Mouse (Mus musculus) T-helper 1 cell (primary cell): ENCODE data around the gene Tubgcp2.

ENCODE experiments used
- in situ Hi-C: fragments of 300-600 bp; cut with MboI, MseI; formaldehyde crosslinking; loops from one replicate; pipeline ENCODE4 v1.15.1; 2025; ENCODE audit warnings: high pct_unique_total_duplicates

Gene Tubgcp2

GRCm38 (mm10) chr7:140036281-140037170, at the start of gene Tubgcp2, which contains the start of gene Zfp511:
Gene Tubgcp2 (minus strand): TSS chr7:140036669.
Gene Zfp511 (plus strand): TSS chr7:140036391.
- in situ Hi-C loops: no loop called here

- in situ Hi-C loops: loop anchor here (10.0 kb wide), 1 partner anchor 53 kb away; the partner anchor contains the start of gene Mtg1
Measured at GRCm38 (mm10) chr7:140082242-140082678, 45.8 kb upstream of the Tubgcp2 start, which contains the start of gene Caly. Gene Caly (minus strand): TSS chr7:140082548.

- in situ Hi-C loops: loop anchor here (10.0 kb wide), 1 partner anchor 53 kb away; the partner anchor contains the start of gene Mtg1
Measured at GRCm38 (mm10) chr7:140081408-140082241, 45.2 kb upstream of the Tubgcp2 start.

- in situ Hi-C loops: loop anchor here (10.0 kb wide), 1 partner anchor 54 kb away; the partner anchor contains the start of gene Mtg1
Measured at GRCm38 (mm10) chr7:140080503-140081156, 44.2 kb upstream of the Tubgcp2 start.

DNA sequence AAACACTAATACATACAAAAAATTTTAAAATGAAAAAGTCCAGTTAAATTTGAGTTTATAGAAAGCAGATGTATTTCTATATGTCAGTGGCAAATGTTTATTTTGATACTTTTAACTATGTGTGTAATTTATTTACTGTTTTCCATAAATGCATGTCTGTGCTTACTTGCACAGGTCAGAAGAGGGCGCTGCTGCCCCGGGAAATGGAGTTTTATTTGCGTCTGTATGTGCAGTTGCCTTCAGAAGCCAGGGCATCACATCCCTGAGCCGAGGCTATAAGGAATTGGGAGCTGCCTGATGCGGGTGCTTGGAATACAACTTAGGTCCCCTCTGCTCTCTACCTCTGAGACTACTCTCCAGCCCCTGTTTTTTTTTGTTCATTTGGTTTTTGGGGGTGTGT, 42.2 kb upstream of the Tubgcp2 start:
- in situ Hi-C loops: loop anchor here (10.0 kb wide), 1 partner anchor 716 kb away; no protein-coding TSS in a partner anchor

- in situ Hi-C loops: loop anchor here (10.0 kb wide), 1 partner anchor 717 kb away; no protein-coding TSS in a partner anchor
Measured at GRCm38 (mm10) chr7:140077698-140078097, 41.2 kb upstream of the Tubgcp2 start.

DNA sequence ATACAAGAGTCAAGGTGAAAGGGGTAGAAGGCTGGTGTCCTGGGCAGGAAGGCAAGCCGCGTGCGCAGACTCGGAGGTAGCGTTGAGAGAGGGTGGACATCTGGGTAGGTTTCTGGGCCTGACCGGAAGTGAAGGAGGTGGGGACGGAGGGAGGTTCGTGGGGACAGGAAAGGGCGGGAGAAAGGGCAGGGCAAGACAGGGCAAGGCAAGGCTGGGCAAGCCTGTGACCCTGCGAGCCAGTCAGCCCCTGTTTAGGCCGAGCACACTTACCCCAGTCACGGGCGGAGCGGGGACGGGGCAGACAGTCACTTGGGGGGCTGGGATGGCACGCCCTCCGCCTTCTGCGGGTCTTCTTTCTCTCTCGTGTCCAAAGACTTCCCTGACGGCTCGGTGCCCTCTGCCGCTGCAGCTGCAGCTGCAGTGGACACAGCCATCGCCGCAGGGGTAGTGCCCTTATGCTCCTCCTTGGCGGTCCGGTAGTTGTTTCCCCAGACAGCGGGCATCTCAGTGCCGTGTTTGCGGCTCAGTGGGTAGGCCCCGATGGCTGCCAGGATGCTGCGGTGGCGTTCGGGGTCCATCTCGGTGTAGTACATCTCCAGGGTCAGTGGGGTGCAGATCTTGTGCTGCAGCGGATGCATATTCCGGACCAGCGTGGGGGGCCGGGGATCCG, 33.7 kb upstream of the Tubgcp2 start:
- in situ Hi-C loops: loop anchor here (10.0 kb wide), 1 partner anchor 725 kb away; no protein-coding TSS in a partner anchor

- in situ Hi-C loops: loop anchor here (10.0 kb wide), 2 partner anchors 93 to 163 kb away; partner anchors contain the start of gene 6430531B16Rik
Measured at GRCm38 (mm10) chr7:140067397-140067796, 30.9 kb upstream of the Tubgcp2 start.

DNA sequence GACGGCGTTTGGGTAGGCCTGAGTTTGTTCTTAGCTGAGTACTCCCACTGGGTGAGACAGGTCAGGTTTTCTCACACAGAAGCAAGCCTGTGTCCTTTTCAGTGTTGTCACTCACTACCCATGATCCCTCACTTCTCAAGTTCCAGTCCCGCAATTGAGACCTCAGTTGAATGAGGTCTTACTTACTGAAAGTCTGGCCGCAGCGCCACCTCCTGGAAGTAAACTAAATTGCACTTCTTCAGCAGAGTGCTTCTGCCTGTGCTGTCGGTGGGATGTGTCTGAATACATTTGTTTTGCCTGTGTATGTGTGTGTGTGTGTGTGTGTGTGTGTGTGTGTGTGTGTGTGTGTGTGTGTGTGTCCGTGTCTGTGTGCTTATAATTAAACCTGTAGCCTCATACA, 26.6 kb upstream of the Tubgcp2 start:
- in situ Hi-C loops: loop anchor here (10.0 kb wide), 2 partner anchors 88 to 158 kb away; partner anchors contain the start of gene 6430531B16Rik

- in situ Hi-C loops: loop anchor here (10.0 kb wide), 2 partner anchors 88 to 158 kb away; partner anchors contain the start of gene 6430531B16Rik
Measured at GRCm38 (mm10) chr7:140062307-140062706, 25.8 kb upstream of the Tubgcp2 start.

GRCm38 (mm10) chr7:140061832-140062130, 25.3 kb upstream of the Tubgcp2 start:
- in situ Hi-C loops: loop anchor here (10.0 kb wide), 2 partner anchors 87 to 157 kb away; partner anchors contain the start of gene 6430531B16Rik

DNA sequence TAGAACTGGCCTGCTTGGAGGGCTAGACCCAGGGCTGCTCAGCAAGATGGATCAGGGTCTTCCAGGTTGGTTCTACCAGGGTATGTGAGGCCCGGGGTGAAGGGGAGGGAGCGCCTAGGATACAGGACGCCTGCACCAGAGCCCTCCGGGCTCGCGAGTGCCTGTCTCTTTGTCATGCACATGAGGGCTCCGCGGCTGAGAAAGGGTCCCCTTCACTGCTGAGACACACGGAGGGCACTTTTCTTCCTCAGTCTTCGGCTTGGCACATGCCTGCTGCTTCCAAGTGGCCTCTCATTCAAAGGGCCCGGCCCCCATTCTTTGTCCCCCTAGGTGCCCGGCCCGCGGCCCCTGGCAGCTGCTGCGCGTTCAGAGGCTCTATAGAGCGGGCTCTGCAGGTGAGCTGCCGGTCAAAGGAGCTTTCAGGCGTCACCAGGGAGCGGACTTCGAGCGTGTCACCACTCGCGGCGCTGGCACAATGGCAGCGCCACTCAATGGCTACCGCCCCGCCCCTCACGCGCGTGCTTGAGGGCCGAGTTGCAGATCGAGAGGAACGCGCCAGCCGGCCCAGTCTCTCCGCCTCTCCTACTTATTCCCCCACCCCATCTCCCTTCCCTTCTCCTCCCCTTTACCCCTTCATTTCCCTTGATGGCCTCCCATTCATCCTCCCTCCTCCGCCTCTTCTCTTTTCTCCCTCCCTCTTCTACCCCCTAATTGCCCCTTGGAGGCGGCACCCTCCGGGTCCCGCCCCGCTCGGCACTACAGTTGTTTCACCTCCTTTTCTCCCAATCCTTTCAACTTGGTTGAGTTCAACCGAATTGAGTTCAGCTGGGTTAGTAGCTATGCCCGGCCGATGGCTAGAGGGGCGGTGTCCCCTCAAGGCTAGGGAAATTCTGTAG, 24.7 kb upstream of the Tubgcp2 start:
- in situ Hi-C loops: loop anchor here (10.0 kb wide), 2 partner anchors 86 to 156 kb away; partner anchors contain the start of gene 6430531B16Rik

- in situ Hi-C loops: loop anchor here (10.0 kb wide), 1 partner anchor 355 kb away; no protein-coding TSS in a partner anchor
Measured at GRCm38 (mm10) chr7:140059601-140060000, 23.1 kb upstream of the Tubgcp2 start.

GRCm38 (mm10) chr7:140058528-140058927, 22.1 kb upstream of the Tubgcp2 start:
- in situ Hi-C loops: loop anchor here (10.0 kb wide), 1 partner anchor 354 kb away; no protein-coding TSS in a partner anchor

DNA sequence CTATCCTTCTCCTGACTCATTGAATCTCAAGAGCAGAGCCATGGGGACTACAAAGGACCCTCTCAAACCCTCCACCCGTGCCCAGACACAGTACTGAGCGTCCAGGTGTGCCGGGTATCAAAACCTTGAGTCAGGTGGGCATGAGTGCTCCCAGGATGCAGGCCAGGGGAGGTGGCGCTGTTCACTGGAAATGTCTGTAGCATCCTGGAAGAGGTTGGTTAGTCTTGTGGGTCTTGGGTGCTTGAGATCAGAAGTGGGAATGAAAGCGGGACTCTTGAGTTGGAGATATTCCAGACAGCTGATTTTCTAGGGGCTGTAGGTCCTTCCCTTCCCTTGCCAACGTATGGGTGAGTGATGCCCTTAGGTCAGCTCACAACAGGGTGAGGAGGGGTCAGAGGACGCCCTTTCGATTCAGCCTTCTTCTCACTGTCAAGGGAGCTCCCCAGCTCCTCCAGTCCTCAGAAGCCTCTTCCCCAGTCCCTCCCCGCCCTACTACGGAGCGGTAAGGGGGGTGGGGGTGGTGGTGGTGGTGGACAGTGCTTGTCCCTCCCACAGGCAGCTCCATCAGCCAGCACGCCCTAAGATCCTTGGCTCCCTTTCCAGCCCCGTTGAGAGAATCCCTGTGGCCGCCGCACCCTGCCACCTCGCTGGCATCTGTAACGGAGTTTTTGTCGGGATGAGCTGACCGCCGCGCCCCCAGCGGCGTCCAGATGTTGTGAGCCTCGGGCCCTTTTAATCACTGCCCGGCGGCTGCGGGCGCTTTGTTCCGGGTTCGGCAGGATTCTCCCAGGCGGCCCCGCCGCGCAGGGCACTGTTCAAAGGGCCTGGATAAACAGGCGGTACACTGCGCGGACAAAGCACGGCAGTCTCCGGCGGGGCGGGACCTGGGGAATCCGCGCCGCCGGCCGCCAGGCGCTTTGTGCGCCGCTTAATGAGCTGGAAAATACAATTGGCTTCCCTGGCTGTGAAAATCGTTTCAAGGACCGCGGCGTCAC, 21.2 kb upstream of the Tubgcp2 start:
- in situ Hi-C loops: loop anchor here (10.0 kb wide), 1 partner anchor 353 kb away; no protein-coding TSS in a partner anchor

GRCm38 (mm10) chr7:140054124-140054523, 17.7 kb upstream of the Tubgcp2 start:
- in situ Hi-C loops: loop anchor here (10.0 kb wide), 1 partner anchor 349 kb away; no protein-coding TSS in a partner anchor

DNA sequence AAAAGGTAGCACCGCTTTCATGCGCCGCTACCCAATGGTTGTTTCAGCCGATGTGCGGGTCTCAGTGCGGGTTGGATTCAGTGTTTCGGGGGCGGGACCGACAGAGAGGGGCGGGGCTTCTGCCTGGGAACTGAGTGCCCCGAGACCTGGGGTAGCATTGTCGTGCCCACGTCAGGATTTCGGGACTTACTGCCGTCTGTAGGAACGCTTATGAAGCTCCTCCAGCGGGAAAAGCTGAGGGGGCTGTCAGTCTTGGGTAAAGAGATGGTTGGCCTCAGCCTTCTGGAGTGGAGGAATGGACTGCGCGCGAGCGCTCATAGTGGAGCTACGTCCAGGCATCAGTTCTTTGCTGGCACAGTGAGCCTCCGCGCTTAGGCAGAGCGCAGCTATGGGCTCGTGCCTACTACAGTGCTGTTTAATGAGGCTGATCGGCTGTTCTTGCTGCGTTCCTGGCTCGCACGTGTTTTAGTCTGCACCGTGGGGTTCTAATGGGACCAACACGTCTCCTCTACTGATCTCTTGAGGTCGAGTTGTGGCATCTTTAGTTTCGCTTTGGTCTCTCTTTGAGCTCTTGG, 12.7 kb upstream of the Tubgcp2 start:
- in situ Hi-C loops: no loop called here
